Mouse (Mus musculus) kidney, postnatal 25 days (tissue): ENCODE measurements at regions not wholly inside any gene's neighbourhood (a gene's known extent, or its start where the extent isn't known, plus 50 kb on each side); places are given as distances from the start of the nearest gene placed in this dataset.

Source experiments
- DNase-seq, 2 experiments: peaks; one replicate each; pipeline ENCODE4 v3.0.0; 2021; ENCODE audit warnings: mixed read lengths in 2 of 2

GRCm38 (mm10) chr14:13146959-13147535, 137.5 kb upstream of the Synpr start:
- DNase-seq, result no peak

GRCm38 (mm10) chr14:13149617-13150016, 135.0 kb upstream of the Synpr start:
- DNase-seq, result no peak

DNA sequence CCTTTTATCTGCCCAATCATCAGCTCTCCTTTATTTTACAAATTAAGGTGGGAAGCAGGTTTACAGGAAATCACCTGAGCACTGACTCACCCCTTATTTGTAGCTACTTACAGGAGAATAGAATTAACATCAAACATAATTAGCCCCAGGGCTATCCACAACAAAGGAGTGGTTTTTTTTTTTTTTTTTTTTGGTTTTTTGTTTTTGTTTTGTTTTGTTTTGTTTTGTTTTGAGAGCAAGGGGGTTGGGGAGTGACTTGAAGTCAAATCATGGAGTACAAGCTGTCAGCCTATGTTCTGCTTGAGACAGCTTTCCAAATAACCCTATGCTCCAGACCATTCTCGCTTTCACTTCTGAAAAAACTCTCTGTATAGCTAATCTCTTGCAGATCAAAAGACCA, 132.9 kb upstream of the Synpr start:
- DNase-seq, result no peak

GRCm38 (mm10) chr14:13176149-13176548, 108.4 kb upstream of the Synpr start:
- DNase-seq, result no peak

- no peak for DNase-seq
Observed at GRCm38 (mm10) chr14:13177906-13178305, 106.7 kb upstream of the Synpr start.

DNA sequence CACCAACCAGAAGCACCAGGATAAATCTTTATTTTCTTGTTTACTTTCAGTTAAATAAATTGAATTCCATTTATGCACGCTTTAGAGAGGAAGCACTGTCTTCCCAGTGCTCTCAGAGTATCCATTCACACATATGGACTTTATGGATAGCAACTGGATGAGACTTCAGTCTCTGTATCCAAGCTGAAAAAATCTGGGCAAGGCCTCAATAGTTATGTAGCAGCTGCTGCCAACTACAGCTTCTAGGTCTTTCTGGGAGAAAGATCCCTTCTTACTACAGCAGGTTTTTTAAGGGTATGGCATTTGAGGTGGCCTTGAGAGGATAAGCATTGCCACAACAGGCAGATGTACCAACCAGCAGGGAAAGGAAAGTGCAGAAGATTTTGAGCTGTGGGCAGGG, 93.8 kb upstream of the Synpr start:
- no peak for DNase-seq

DNA sequence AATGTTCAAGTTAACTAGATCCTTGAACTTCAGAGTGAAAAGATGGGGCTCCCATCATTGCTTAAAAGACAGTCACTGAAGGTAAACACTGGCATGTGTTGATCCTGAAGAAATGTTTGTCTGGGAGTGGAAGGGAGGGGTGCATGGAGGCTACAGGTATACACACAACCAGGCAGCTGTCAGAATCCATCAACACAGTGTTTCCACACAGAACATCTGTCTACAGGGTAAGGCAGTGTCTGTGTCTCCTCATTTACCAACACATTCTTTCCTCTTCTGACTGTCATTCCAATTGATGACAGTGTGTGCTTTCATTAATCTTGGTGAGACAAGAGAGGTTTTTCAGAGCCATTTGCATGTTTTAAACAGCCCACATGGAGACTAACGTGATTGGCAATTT, 91.8 kb upstream of the Synpr start:
- DNase-seq, result no peak

GRCm38 (mm10) chr14:13197330-13197892, 87.2 kb upstream of the Synpr start:
- DNase-seq, result no peak

DNA sequence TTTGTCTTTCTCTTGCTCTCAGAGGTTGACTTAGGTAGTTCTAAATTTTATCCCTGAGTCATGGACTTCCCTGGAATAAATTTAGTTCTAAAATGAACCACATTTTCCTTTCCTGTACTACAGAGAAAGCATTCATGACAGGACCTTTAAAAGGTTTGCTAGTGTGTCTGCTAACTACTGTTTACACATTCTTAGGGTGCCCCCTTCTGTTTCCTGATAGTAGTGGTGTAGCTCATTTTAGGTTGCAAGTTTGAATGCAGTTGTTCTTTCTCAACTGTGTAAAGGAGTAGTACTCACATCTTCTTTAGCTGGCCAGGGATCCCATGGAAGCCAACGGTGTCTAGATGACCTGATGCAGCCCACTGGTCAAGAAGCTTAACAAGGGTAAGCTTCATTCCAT, 86.1 kb upstream of the Synpr start:
- peak in 1 of 2 experiments; percentile 8 for DNase-seq

GRCm38 (mm10) chr14:13212658-13213057, 71.9 kb upstream of the Synpr start:
- DNase-seq, result no peak
